Mouse (Mus musculus) megakaryocyte-erythroid progenitor cell, adult 5-6 weeks (primary cell): ENCODE results near the gene Rbp7. TPM values are rescaled to one million over a fixed set of nuclear protein-coding genes. Genes with fewer than 3 reads are reported as not detected.
"Not testable (repeated sequence)": the region's sequence is repeated elsewhere in the genome, so short reads cannot be mapped to it uniquely, and the experiment has no call there.

Experiments used
- ATAC-seq: replicated peaks from 2 replicates; pipeline ENCODE4 v1.8.0; 2016; ENCODE audit warnings: mild to moderate bottlenecking, inconsistent platforms; ENCODE audit not compliant: severe bottlenecking, poor library complexity, low FRiP score, low TSS enrichment
- total RNA-seq, 2 experiments: library from RNA; stranded (forward) in 1 of 2; stranded (reverse) in 1 of 2; fragments of 200-1000, 215-1000 nt in 1 of 2; fragments of >200 nt in 1 of 2; fragmentation: Nextera tagmentation in 1 of 2; gene quantifications; 2 replicates each; pipeline ENCODE4 v1.2.3; 2014 to 2017

Gene Rbp7
- total RNA-seq, 2 experiments from 2014 or later, result not detected

- ATAC-seq, result no peak
Observed at GRCm38 (mm10) chr4:149458526-149458925, 3.7 kb upstream of the Rbp7 start.

DNA sequence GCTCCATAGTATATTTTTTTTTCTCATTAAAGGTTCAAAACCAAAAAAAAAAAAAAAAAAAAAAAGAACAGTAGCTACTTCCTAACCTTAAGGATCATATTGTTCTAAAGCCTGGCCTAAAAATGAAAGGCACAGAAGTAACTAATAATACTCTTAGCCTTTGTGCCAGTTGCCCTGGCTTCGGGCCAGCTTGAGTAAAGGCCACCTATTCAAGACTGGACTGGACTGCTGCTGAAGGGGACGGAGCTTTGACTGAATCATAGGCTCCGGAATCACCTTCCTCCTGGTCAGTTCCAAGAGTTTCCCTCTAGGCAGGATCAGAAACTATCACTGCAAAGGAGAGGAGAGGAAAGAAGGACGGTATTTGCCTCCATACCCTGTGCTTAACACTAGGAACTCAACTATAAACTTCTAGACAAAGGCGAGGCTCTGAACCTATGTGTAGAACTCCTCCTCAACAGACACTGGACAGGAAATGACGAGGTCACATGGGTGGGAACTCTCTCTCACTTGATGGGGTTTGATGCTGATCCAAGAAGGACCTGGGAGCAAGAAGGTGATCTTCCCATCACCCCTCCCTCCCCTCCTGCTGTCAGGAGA lies 3.2 kb upstream of the Rbp7 start:
- no peak for ATAC-seq

GRCm38 (mm10) chr4:149457163-149457562 lies 2.4 kb upstream of the Rbp7 start:
- peak; percentile 77 for ATAC-seq

GRCm38 (mm10) chr4:149454263-149454662 lies 515 bp downstream of the Rbp7 start:
- no peak for ATAC-seq

DNA sequence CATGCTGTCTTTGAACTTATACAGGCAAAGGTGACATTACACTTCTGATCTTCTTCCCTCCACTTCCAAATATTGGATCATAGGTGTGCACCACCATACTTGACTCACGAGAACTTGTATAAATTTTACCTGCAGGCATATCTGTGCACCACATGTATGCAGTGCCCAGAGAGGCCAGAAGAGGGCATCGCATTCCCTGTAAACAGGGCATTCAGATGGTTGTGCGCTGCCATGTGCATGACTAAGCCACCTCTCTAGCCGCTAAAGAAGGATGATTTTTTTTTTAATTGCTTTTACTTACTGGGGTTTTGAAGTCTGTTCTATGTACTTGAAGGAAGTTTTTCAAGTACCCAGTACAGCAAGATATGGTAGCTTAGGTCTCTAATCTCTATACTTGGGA lies 1.1 kb downstream of the Rbp7 start:
- peak; percentile 58 for ATAC-seq

DNA sequence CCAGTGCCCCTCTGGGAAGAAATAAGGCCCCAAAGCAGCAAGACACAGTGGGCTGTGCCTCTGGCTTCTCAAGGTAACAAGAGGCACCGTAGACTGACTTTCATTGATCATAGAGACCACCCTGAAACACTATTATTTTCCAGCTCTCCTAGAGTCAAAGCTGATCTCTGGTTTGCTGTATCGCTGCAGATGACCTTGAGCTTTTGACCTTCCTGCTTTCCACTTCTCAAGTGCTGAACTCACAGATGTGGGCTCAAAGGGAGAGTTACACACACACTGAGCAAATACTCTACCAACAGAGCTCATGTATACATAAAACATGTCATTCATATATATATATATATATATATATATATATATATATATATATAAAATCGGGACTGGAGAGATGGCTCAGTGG lies 4.1 kb downstream of the Rbp7 start:
- ATAC-seq, result no peak

DNA sequence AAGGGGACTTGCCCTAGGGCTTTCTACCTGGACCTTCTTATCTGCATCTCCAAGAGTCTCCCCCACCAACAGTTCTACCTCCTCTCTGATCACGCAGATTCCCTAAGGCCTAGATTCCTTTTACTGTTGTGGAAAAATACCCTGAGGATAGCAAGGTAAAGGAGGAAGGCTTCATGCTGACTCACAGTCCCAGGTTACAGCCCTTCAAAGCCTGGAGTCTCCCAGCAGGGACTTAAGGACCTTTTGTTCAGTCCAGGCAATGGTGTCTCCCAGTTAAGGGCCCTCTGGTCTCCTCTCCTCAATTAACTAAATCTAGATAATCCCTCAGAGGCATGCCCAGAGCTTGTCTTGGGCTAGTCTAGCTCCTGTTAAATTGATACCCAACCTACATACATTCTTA lies 8.5 kb downstream of the Rbp7 start:
- 0 out of 2 replicates have a peak, but pooled peaks have one; percentile 1 for ATAC-seq

GRCm38 (mm10) chr4:149445868-149446267 lies 8.9 kb downstream of the Rbp7 start:
- peak; percentile 50 for ATAC-seq

DNA sequence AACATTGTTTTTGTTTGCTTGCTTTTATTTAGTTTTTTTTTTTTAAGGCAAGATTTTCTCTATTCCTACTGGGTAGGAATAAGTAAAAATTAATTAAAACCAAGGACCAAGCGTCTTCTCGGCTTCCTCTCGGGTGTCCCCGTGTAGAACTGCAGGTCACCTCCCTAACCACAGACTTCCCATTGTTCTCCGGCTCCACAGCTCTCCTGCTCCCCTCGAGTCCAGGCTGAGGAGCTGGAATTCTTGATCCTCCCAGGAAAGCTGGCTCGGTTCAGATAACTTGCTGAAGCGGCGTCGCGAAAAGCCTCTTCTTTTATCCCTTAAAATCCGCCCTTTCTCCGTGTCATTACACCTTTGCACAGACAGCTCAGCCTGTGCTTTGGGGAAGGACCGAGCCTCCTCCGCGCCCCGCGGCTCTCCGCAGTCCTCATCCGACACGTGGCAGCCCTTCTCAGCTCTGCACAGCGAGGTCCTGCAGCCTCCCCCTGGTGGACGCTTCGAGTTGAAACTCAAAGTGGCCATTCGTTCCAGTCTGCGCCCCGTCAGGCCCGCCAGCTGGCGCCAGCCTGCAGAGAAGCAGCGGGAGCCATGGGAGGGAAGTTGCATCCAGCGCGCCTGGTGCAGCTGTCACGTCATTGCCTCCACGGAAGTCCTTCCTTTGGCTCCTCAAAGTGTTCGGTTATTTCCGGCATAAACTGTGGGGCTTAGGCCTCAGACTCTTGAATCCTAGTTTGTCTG lies 9.6 kb downstream of the Rbp7 start:
- peak; percentile 99 for ATAC-seq

- no peak for ATAC-seq
Observed at GRCm38 (mm10) chr4:149444465-149444864, 10.3 kb downstream of the Rbp7 start.

DNA sequence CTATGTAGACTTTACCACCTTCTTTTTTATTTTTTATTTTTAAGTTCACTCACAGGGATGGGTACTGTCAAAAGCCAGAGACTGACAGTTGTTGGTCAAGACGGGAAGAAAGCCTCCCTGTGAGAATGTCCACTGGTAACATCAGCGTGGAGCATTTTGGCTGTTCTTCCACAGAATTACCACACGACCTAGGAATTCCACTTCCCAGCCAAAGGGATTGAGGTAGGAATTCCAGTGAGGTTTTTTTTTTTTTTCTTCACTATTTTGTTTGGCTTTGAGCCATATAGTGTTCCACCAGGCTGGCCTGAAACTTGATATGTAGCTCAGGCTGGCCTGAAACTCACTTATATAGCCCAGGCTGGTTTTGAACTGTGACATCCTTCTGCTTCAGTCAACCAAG lies 12.3 kb downstream of the Rbp7 start:
- ATAC-seq, result no peak

GRCm38 (mm10) chr4:149440576-149440975 lies 14.2 kb downstream of the Rbp7 start:
- ATAC-seq, result no peak

- ATAC-seq, result not testable (repeated sequence)
Observed at GRCm38 (mm10) chr4:149431887-149432286, 22.9 kb downstream of the Rbp7 start.

DNA sequence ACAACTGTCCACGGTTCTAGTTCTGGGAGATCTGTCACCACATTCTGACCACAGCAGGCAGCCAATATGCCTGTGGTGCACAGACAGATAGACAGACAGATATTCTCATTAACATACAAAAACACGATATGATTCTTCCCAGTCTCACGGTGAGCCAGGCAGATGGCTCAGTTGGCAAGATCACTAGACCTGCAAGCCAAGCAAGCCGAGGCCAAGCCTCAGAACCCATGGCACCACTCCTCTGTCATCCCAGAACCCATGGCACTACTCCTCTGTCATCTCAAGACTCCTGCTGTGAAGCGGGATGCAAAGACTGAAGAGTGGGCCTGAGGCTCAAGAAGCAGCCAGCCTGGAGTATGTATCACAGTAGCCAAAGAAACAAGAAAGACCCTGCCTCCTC lies 25.2 kb downstream of the Rbp7 start:
- ATAC-seq, result no peak

GRCm38 (mm10) chr4:149426325-149427199 lies 28.2 kb downstream of the Rbp7 start, which contains the start of gene Ube4b:
Gene Ube4b (minus strand): TSS chr4:149426749.
- ATAC-seq, result peak; percentile 87

GRCm38 (mm10) chr4:149425801-149426292 lies 28.9 kb downstream of the Rbp7 start:
- peak; percentile 49 for ATAC-seq

DNA sequence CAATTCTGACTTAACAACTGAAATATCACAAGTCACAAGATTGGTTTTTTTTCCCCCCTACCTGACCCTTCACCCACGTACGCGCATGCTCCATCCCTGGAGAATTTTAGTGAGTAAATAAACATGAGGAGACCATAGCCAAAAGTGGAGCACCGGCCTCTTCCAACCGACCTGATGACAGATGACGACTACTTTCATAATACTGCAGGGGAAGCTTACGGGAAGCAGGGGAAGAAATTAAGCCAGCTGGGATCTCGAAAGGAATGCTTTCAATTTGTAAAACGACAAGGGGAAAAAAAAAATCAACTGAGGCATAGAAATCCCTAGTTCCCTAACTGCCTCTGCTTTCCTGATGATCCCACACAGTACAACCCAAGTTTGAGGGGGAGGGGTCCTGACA lies 30.0 kb downstream of the Rbp7 start:
- no peak for ATAC-seq

DNA sequence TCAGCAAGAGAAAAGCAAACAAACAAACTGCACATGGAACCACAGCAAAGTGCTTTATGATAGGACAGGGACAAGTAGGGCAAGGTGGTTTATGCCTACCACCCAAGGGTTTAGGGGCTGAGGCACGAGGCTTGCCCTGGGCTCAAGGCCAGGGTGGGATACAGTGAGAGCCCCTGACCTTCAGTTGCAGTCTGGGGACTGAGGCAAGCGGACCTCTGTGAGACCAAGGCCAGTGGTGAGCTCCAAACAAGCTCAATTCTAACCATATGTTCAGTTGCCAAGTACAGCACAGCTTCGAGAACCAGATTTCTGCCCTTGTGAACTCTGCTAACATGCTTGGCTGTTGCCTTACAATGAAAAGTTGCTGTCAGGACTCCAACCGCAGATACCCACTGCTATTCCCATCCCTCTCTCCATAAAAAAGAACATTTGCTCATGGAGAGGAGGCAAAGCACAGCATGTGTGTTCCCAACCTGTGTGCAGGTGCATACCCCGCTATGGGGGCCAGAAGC lies 36.9 kb downstream of the Rbp7 start:
- ATAC-seq, result no peak

GRCm38 (mm10) chr4:149416986-149417385 lies 37.8 kb downstream of the Rbp7 start:
- no peak for ATAC-seq

DNA sequence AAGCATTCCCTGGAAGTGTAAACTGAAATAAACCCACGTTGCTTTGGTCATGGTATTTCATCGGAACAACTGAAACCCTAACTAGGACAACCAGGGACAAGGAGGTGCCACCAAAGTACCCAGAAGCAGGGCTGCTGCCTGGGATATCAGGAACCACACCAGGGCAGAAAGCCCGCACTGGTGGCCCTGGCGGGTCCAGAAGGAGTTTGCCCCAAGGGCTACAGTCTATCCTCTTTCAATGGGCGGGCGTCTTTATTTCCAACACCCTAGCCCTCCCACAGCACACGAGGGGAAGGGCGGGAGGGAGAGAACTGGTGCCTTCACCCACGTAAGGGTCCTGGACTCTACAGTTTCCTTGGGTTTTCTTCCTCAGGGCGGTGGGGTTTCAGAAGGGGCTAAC lies 38.4 kb downstream of the Rbp7 start:
- ATAC-seq, result no peak
